Mouse (Mus musculus): Measurements from ENCODE around the gene Malsu1.
A peak's percentile ranks its signal among the peaks of the same experiment; 100 is the strongest.

The Malsu1 gene

GRCm38 (mm10) chr6:49077894-49078293 lies 4.3 kb downstream of the Malsu1 start:
- DNase-seq = no peak

GRCm38 (mm10) chr6:49079313-49079712 lies 5.7 kb downstream of the Malsu1 start:
- no peak for DNase-seq

- no peak for DNase-seq
These were observed 9.4 kb downstream of the Malsu1 start for GRCm38 (mm10) chr6:49083008-49083407.

- DNase-seq = no peak
These were observed 21.4 kb downstream of the Malsu1 start for GRCm38 (mm10) chr6:49094968-49095367.

GRCm38 (mm10) chr6:49096421-49096820 lies 22.8 kb downstream of the Malsu1 start:
- DNase-seq = no peak

- DNase-seq = no peak
These were observed 23.4 kb downstream of the Malsu1 start for GRCm38 (mm10) chr6:49096933-49097461.

- DNase-seq = no peak
These were observed 24.1 kb downstream of the Malsu1 start for GRCm38 (mm10) chr6:49097596-49098110.

- no peak for DNase-seq
These were observed 25.5 kb downstream of the Malsu1 start for GRCm38 (mm10) chr6:49099086-49099485.

- no peak for DNase-seq
These were observed 33.3 kb downstream of the Malsu1 start for GRCm38 (mm10) chr6:49106746-49107500.

- no peak for DNase-seq
These were observed 35.6 kb downstream of the Malsu1 start for GRCm38 (mm10) chr6:49109196-49109595.

GRCm38 (mm10) chr6:49113895-49114294 lies 40.3 kb downstream of the Malsu1 start:
- DNase-seq = no peak

GRCm38 (mm10) chr6:49114457-49114856 lies 40.9 kb downstream of the Malsu1 start:
- DNase-seq = no peak

GRCm38 (mm10) chr6:49115550-49115949 lies 42.0 kb downstream of the Malsu1 start:
- no peak for DNase-seq

GRCm38 (mm10) chr6:49116241-49116640 lies 42.6 kb downstream of the Malsu1 start:
- DNase-seq = no peak

- DNase-seq = no peak
These were observed 44.9 kb downstream of the Malsu1 start for GRCm38 (mm10) chr6:49118446-49118845.

GRCm38 (mm10) chr6:49119462-49120135 lies 46.0 kb downstream of the Malsu1 start:
- DNase-seq = peak; percentile 32

- peak; percentile 29 for DNase-seq
These were observed 46.8 kb downstream of the Malsu1 start for GRCm38 (mm10) chr6:49120370-49120769.

- DNase-seq = no peak
These were observed 56.7 kb downstream of the Malsu1 start for GRCm38 (mm10) chr6:49130328-49130727.

GRCm38 (mm10) chr6:49131855-49132254 lies 58.3 kb downstream of the Malsu1 start:
- no peak for DNase-seq

GRCm38 (mm10) chr6:49132352-49133090 lies 58.9 kb downstream of the Malsu1 start:
- no peak for DNase-seq

Data from thymus, postnatal 4 days (tissue).